Mouse (Mus musculus) cerebellum, adult 2 months (tissue): Measurements from ENCODE around the gene Kcna5.

ENCODE experiments used
- CTCF ChIP-seq: fragments of 200-500 bp; IDR thresholded peaks from 2 replicates; pipeline ENCODE4 v1.5.1; 2011; ENCODE audit warnings: low read depth, mild to moderate bottlenecking, control low read depth, low read length, moderate library complexity, borderline replicate concordance; ENCODE audit not compliant: insufficient read depth
- POLR2A ChIP-seq: fragments of 200-500 bp; IDR thresholded peaks from 2 replicates; pipeline ENCODE4 v1.6.1; 2011; ENCODE audit warnings: low read length, control low read depth, borderline replicate concordance; ENCODE audit not compliant: insufficient read depth

DNA sequence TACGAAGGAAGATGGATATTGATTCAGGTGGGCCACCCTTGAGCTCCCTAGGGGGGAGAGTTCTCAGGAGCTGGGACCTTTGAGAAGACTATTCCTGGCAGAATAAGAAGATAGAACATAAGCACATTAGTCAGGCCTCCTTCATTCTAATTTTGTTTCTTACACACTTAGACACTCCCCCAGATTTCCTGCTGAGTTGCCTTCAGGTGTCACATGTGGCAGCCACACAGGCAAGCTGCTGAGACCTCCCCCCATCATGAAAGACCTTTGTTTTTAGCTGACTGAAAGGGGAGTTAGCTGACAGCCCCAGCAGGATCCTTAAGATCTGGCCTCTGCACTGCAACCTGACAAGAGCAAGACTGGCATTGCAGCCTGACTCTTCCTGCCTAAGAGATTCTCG is 2.3 kb upstream of the Kcna5 start:
- TF ChIP-seq POLR2A (no peak), CTCF (no peak)
